Mouse (Mus musculus): ENCODE measurements around the gene Arl2. TPM values are rescaled to one million over a fixed set of nuclear protein-coding genes. Genes with fewer than 3 reads are reported as not detected.
"Not testable (repeated sequence)": the region's sequence is repeated elsewhere in the genome, so short reads cannot be mapped to it uniquely, and the experiment has no call there.

Gene Arl2
- total and polyA plus RNA-seq, 2 experiments from 2014 or later: 123 to 159 TPM

- ATAC-seq (ENCODE audit: low FRiP score) (no peak), DNase-seq (ENCODE audit: low spot score) (no peak)
- no peak overlapping the region for H3K27ac ChIP-seq (ENCODE audit: low read depth, low read length)
- H3K27me3 ChIP-seq (ENCODE audit: insufficient read depth, low read length): no peaks in the 10 kb centered on the region
- H3K4me2 ChIP-seq (ENCODE audit: low read depth, low read length, poor library complexity, severe bottlenecking): no peak overlapping the region
- peaks cover 26% of the 10 kb centered on the region for H3K36me3 ChIP-seq (ENCODE audit: insufficient read depth, low read length)
- TF ChIP-seq CTCF (IDR thresholded peaks at IDR 0.05): no peak
- H3K4me3 ChIP-seq (ENCODE audit: low read depth, low read length): no peak overlapping the region
- H3K9ac ChIP-seq (replicated peaks; ENCODE audit: low read length, poor library complexity, severe bottlenecking): no peak overlapping the region
- no peaks in the 10 kb centered on the region for H3K4me1 ChIP-seq (ENCODE audit: insufficient read depth, low read length)
- H3K9me3 ChIP-seq (ENCODE audit: low read length): no peaks in the 10 kb centered on the region
- WGBS: 80% methylated on average over 7 of the region's 7 CpGs
Measured at GRCm38 (mm10) chr19:6132171-6132827, 9.0 kb downstream of the Arl2 start.

DNA sequence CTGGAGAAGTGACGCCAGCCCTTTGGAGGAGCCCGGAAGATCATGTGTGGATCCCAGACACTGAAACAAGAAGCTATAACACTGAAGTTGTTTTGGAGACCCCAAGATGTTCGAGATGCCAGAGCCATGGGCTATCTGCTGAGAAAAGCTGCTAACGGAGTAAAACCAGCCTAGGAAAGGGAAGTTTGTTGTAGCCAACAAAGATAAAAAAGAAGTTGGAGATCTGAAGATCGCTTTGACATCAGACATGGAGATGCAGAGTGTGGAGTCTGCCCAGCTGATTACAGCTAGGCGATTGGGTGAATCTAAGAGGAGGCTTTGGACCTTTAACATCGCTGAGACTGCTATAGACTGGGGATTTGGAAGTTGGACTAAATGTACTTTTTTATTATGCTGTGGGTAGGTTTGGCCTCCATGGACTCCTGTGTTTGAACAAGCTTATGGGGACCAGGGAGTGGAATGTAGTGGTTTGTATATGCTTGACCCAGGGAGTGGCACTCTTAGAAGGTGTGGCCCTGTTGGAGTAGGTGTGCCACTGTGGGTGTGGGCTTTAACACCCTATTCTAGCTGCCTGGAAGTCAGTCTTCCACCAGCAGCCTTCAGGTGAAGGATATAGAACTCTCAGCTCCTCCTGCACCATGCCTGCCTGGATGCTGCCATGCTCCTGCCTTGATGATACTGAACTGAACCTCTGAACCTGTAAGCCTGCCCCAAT is 10.8 kb downstream of the Arl2 start:
- WGBS: 76% methylated on average over 7 of the region's 7 CpGs
- H3K27me3 ChIP-seq (ENCODE audit: insufficient read depth, low read length); ATAC-seq (ENCODE audit: low FRiP score); DNase-seq (ENCODE audit: low spot score); H3K4me1 ChIP-seq (ENCODE audit: insufficient read depth, low read length); H3K9me3 ChIP-seq (ENCODE audit: low read length); H3K4me3 ChIP-seq (ENCODE audit: low read depth, low read length); H3K27ac ChIP-seq (ENCODE audit: low read depth, low read length); H3K9ac ChIP-seq (replicated peaks; ENCODE audit: low read length, poor library complexity, severe bottlenecking); H3K4me2 ChIP-seq (ENCODE audit: low read depth, low read length, poor library complexity, severe bottlenecking): not testable (repeated sequence)
- H3K36me3 ChIP-seq (ENCODE audit: insufficient read depth, low read length): peaks cover 15% of the 10 kb centered on the region

GRCm38 (mm10) chr19:6127760-6128341 is 13.5 kb downstream of the Arl2 start, which contains the start of gene Snx15:
Snx15 (minus strand) TSS chr19:6128304.
- ATAC-seq (ENCODE audit: low FRiP score) (peak; percentile 94), DNase-seq (ENCODE audit: low spot score) (peak; percentile 97)
- no peaks in the 10 kb centered on the region for H3K27me3 ChIP-seq (ENCODE audit: insufficient read depth, low read length)
- H3K9ac ChIP-seq (replicated peaks; ENCODE audit: low read length, poor library complexity, severe bottlenecking): peak within 1 kb of the TSS; percentile 57
- H3K27ac ChIP-seq (ENCODE audit: low read depth, low read length): peak within 1 kb of the TSS; percentile 93
- peak; percentile 27 for TF ChIP-seq CTCF (IDR thresholded peaks at IDR 0.05)
- no peaks in the 10 kb centered on the region for H3K4me1 ChIP-seq (ENCODE audit: insufficient read depth, low read length)
- H3K4me2 ChIP-seq (ENCODE audit: low read depth, low read length, poor library complexity, severe bottlenecking): peak within 1 kb of the TSS; percentile 51
- no peaks in the 10 kb centered on the region for H3K9me3 ChIP-seq (ENCODE audit: low read length)
- H3K36me3 ChIP-seq (ENCODE audit: insufficient read depth, low read length): no peaks in the 10 kb centered on the region
- WGBS: under 1% methylated on average over 32 of the region's 32 CpGs
- peak within 1 kb of the TSS; percentile 50 for H3K4me3 ChIP-seq (ENCODE audit: low read depth, low read length)

DNA sequence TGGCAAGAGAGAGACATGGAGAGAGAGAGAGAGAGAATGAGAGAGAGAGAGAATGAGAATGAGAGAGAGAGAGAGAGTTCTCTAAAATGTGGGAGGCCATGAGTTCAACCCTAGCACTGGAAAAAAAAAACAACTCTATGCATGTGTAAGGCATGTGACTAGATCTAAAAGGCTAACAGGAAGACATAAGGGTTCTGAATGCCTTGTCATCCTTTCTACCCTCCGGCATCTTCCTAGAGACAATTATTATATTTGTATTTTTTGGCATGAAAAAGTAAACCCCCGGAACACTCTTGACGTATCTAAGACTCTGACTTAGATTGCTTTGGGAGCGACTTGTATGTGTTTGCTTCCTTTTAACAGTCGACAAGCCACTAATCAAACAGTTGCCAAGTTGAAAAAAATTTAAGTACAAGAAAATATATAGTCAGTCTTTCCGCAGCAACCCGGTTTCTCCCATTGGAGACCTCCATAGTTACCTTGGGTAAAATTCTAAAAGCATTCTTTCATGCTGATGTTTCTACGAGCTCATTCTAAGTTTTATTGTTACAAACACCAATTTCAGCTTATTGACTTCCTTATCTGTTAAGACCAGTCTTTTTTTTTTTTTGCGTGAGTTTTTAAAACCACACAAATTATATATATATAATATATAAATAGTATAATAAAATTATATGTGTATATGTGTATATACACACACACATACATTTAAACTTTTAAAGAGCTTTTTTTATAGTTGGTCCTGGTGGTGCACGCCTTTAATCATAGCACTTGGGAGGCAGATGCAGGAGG is 14.4 kb downstream of the Arl2 start:
- ATAC-seq (ENCODE audit: low FRiP score) (no peak), DNase-seq (ENCODE audit: low spot score) (no peak)
- TF ChIP-seq CTCF (IDR thresholded peaks at IDR 0.05): no peak
- Histone ChIP-seq H3K27ac (ENCODE audit: low read depth, low read length) (no peak overlapping the region), H3K9ac (replicated peaks; ENCODE audit: low read length, poor library complexity, severe bottlenecking) (no peak overlapping the region), H3K4me3 (ENCODE audit: low read depth, low read length) (peak overlapping the region; percentile 50), H3K27me3 (ENCODE audit: insufficient read depth, low read length) (no peaks in the 10 kb centered on the region), H3K9me3 (ENCODE audit: low read length) (no peaks in the 10 kb centered on the region), H3K4me2 (ENCODE audit: low read depth, low read length, poor library complexity, severe bottlenecking) (peak overlapping the region; percentile 51), H3K36me3 (ENCODE audit: insufficient read depth, low read length) (0 out of 2 replicates have a peak, but pooled peaks cover under 1% of the 10 kb centered on the region), H3K4me1 (ENCODE audit: insufficient read depth, low read length) (no peaks in the 10 kb centered on the region)
- WGBS: 76% methylated on average over 10 of the region's 10 CpGs

GRCm38 (mm10) chr19:6126289-6126688 is 15.1 kb downstream of the Arl2 start:
- no peak for ATAC-seq (ENCODE audit: low FRiP score)
- DNase-seq (ENCODE audit: low spot score): peak; percentile 52
- 26% methylated on average over 4 of the region's 4 CpGs for WGBS
- no peaks in the 10 kb centered on the region for H3K9me3 ChIP-seq (ENCODE audit: low read length)
- no peak overlapping the region for H3K4me3 ChIP-seq (ENCODE audit: low read depth, low read length)
- no peaks in the 10 kb centered on the region for H3K27me3 ChIP-seq (ENCODE audit: insufficient read depth, low read length)
- H3K4me2 ChIP-seq (ENCODE audit: low read depth, low read length, poor library complexity, severe bottlenecking): no peak overlapping the region
- H3K9ac ChIP-seq (replicated peaks; ENCODE audit: low read length, poor library complexity, severe bottlenecking): no peak overlapping the region
- no peaks in the 10 kb centered on the region for H3K4me1 ChIP-seq (ENCODE audit: insufficient read depth, low read length)
- no peak overlapping the region for H3K27ac ChIP-seq (ENCODE audit: low read depth, low read length)
- H3K36me3 ChIP-seq (ENCODE audit: insufficient read depth, low read length): peaks cover 7% of the 10 kb centered on the region
- TF ChIP-seq CTCF (IDR thresholded peaks at IDR 0.05): peak; percentile 75
